Mouse (Mus musculus) right cerebral cortex, postnatal 36 days (tissue): ENCODE results near the gene Dusp10.

ENCODE experiments used
- DNase-seq, 2 experiments: peaks; one replicate each; pipeline ENCODE4 v3.0.0; 2022; ENCODE audit warnings: low spot score in 2 of 2, mixed read lengths in 1 of 2

Dusp10 gene

DNA sequence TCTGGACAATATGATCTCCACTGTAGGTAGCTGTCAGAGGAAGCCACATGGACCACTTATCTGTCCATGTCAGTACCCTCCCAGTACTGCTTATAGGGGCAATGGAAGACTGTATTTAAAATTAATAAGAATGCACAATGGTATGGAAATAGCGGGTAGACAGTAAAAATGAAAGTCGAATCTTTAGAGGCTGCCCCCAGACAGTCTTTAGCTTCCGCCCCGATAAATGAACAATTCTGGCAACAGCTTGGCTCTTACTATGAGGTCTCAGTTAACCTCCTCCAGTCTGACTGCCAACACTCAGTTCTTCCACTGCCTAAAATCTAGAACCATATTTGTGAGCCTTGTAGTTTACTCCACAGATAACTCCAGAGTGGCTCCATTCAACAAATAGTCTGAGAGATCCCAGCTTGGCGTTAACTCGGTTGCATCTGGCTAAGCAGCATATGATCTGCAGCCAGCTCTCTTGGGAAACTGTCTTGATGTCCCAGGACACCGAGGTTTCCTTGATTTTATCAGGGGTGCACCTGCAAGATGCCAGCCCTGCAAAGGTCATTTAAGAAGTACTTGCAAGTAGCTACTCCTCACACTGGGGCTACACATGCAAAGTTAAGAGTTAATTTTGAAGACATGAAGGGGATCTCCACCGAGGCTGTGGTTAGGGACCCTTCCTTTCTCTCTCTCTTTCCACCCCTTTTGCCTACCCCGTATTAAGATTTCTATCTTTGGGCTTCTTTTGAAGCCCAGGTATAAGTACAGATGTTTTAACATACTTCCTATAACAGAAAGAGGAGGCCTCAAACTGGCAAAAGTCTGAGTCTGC is 88.0 kb downstream of the Dusp10 start:
- DNase-seq = no peak

DNA sequence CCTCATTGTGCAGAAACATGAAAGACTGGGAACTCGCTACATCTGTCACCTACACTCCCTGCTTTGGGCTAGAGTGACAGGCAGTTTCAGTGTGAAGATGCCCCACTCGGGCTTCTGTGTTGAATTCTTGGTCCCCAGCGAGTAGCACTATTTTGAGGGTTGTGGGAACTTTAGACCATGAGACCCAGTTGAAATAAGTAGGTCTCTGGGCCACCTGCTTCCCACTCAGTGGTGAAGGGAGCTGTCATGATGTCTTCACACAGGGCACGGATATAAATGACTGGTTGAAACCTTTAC is 88.6 kb downstream of the Dusp10 start:
- DNase-seq = no peak

DNA sequence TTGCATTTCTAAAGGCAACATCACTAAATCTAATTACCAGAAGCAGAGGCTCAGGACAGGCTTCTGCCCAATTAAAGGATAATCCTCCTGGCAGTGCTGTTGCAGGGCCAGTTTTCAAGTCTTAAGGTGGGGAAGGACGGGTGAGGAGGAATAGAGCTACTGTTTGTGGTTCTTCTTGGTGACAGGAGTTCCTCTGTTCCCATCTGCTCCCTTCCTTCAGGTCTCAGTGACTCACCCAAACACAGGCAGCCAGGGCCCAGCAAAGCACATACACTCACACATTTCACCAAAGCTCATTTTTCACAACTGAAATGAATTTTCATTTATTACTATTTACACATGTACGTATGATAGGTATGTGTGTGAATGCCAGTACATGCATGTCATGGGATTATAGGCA is 93.7 kb downstream of the Dusp10 start:
- no peak for DNase-seq

DNA sequence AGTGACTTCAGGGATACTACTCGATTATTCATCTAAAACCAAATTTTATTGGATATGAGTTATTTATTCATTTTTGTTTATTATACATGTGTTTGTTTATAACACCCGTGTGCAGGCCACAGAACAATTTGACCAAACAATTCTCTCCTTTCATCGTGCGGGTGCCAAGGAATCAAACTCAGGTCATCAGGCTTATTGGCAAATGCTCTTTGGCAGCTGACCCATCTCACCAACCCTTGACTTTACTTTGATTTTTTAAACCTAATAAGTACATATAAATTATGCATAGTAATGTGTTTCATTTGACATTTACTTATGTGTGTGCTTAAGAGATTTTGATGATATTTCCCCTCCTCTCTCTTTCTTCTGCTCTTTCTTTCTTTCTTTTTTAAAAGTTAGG is 94.3 kb downstream of the Dusp10 start:
- no peak for DNase-seq

- DNase-seq = no peak
Observed at GRCm38 (mm10) chr1:184108254-184108653, 95.2 kb downstream of the Dusp10 start.

GRCm38 (mm10) chr1:184117586-184117985 is 104.5 kb downstream of the Dusp10 start:
- no peak for DNase-seq

GRCm38 (mm10) chr1:184117991-184118390 is 104.9 kb downstream of the Dusp10 start:
- no peak for DNase-seq

- DNase-seq = no peak
Observed at GRCm38 (mm10) chr1:184118586-184118985, 105.5 kb downstream of the Dusp10 start.
